Mouse (Mus musculus) hindbrain, embryonic 11.5 days (tissue): ENCODE measurements at regions not wholly inside any gene's neighbourhood (a gene's known extent, or its start where the extent isn't known, plus 50 kb on each side); places are given as distances from the start of the nearest gene placed in this dataset.

Source experiments
- ATAC-seq: fragments of 200-750 bp; cut with Nextera tagmentation; 2 replicates; pipeline ENCODE4 v1.8.0; 2017; ENCODE audit warnings: mild to moderate bottlenecking, moderate TSS enrichment, moderate library complexity; ENCODE audit not compliant: low FRiP score
- DNase-seq: peaks from one replicate; pipeline ENCODE4 v3.0.0-alpha.2; 2015; ENCODE audit warnings: low spot score
- H3K27ac ChIP-seq: fragments of 300-500 bp; sonication (generic); 2 replicates; pipeline ENCODE4 v1.5.1; 2014; ENCODE audit warnings: mild to moderate bottlenecking, low read depth, low read length
- H3K27me3 ChIP-seq: fragments of 300-500 bp; sonication (generic); 2 replicates; pipeline ENCODE4 v1.6.1; 2014; ENCODE audit warnings: mild to moderate bottlenecking, low read length, moderate library complexity, mixed read lengths; ENCODE audit not compliant: control insufficient read depth, insufficient read depth
- H3K36me3 ChIP-seq: fragments of 300-500 bp; sonication (generic); 2 replicates; pipeline ENCODE4 v1.6.1; 2014; ENCODE audit warnings: mild to moderate bottlenecking, low read length, moderate library complexity, mixed read lengths; ENCODE audit not compliant: control insufficient read depth, insufficient read depth
- H3K4me1 ChIP-seq: fragments of 300-500 bp; sonication (generic); replicated peaks from 2 replicates; pipeline ENCODE4 v1.6.1; 2014; ENCODE audit warnings: low read length, mixed read lengths; ENCODE audit not compliant: control insufficient read depth, insufficient read depth
- H3K4me2 ChIP-seq: fragments of 300-500 bp; sonication (generic); replicated peaks from 2 replicates; pipeline ENCODE4 v1.6.1; 2014; ENCODE audit warnings: mild to moderate bottlenecking, low read depth, low read length
- H3K4me3 ChIP-seq: fragments of 300-500 bp; sonication (generic); 2 replicates; pipeline ENCODE4 v1.5.1; 2014; ENCODE audit warnings: low read depth, low read length
- H3K9ac ChIP-seq: fragments of 300-500 bp; sonication (generic); 2 replicates; pipeline ENCODE4 v1.6.1; 2014; ENCODE audit warnings: low read depth, low read length
- H3K9me3 ChIP-seq: fragments of 300-500 bp; sonication (generic); 2 replicates; pipeline ENCODE4 v1.6.1; 2016; ENCODE audit warnings: low read length; ENCODE audit not compliant: control insufficient read depth
- WGBS: fragments of 180-500 bp; shearing (Covaris S2); extraction: QIAGEN DNeasy Blood & Tissue Kit; methylation state at CpG from one replicate; pipeline ENCODE4 v1.1.7; 2014; 5-methylcytosine and 5-hydroxymethylcytosine counted together

- Histone ChIP-seq H3K4me1 (no peaks in the 10 kb centered on the region), H3K36me3 (no peaks in the 10 kb centered on the region), H3K27ac (no peak overlapping the region), H3K9ac (no peak overlapping the region), H3K9me3 (no peaks in the 10 kb centered on the region), H3K4me2 (no peak overlapping the region), H3K27me3 (no peaks in the 10 kb centered on the region), H3K4me3 (no peak overlapping the region)
- DNase-seq (no peak), ATAC-seq (no peak)
- 85% methylated on average over 8 of the region's 8 CpGs for WGBS
Measured at GRCm38 (mm10) chr1:154981687-154982086, 97.4 kb upstream of the Cacna1e start.

GRCm38 (mm10) chr1:154975732-154976131 lies 91.4 kb upstream of the Cacna1e start:
- no peaks in the 10 kb centered on the region for H3K27me3 ChIP-seq
- no peak overlapping the region for H3K4me3 ChIP-seq
- no peak overlapping the region for H3K27ac ChIP-seq
- ATAC-seq: no peak
- no peak for DNase-seq
- H3K36me3 ChIP-seq: no peaks in the 10 kb centered on the region
- H3K9me3 ChIP-seq: no peaks in the 10 kb centered on the region
- no peak overlapping the region for H3K9ac ChIP-seq
- H3K4me1 ChIP-seq: no peaks in the 10 kb centered on the region
- WGBS: 90% methylated on average over 4 of the region's 4 CpGs
- no peak overlapping the region for H3K4me2 ChIP-seq

GRCm38 (mm10) chr1:154961271-154961670 lies 77.0 kb upstream of the Cacna1e start:
- Histone ChIP-seq H3K36me3 (no peaks in the 10 kb centered on the region), H3K9me3 (no peaks in the 10 kb centered on the region), H3K4me2 (no peak overlapping the region), H3K27me3 (no peaks in the 10 kb centered on the region), H3K4me1 (no peaks in the 10 kb centered on the region), H3K27ac (no peak overlapping the region), H3K9ac (no peak overlapping the region), H3K4me3 (no peak overlapping the region)
- DNase-seq (no peak), ATAC-seq (no peak)
- 85% methylated on average over 4 of the region's 4 CpGs for WGBS

- no peak for ATAC-seq
Measured at GRCm38 (mm10) chr1:154956625-154957031, 72.3 kb upstream of the Cacna1e start.

GRCm38 (mm10) chr1:154952679-154953078 lies 68.4 kb upstream of the Cacna1e start:
- Histone ChIP-seq H3K9ac (no peak overlapping the region), H3K36me3 (no peaks in the 10 kb centered on the region), H3K27me3 (no peaks in the 10 kb centered on the region), H3K9me3 (no peaks in the 10 kb centered on the region), H3K4me3 (no peak overlapping the region), H3K4me2 (no peak overlapping the region), H3K27ac (no peak overlapping the region), H3K4me1 (no peaks in the 10 kb centered on the region)
- DNase-seq (no peak), ATAC-seq (no peak)
- 79% methylated on average over 2 of the region's 2 CpGs for WGBS

More at GRCm38 (mm10) chr1:154956625-154957031, 72.3 kb upstream of the Cacna1e start:
- Histone ChIP-seq H3K4me1 (no peaks in the 10 kb centered on the region), H3K4me3 (no peak overlapping the region), H3K9me3 (no peaks in the 10 kb centered on the region), H3K4me2 (no peak overlapping the region), H3K27ac (no peak overlapping the region), H3K36me3 (no peaks in the 10 kb centered on the region), H3K9ac (no peak overlapping the region), H3K27me3 (no peaks in the 10 kb centered on the region)
- DNase-seq: no peak
- whole genome bisulfite sequencing: 78% methylated on average over 5 of the region's 5 CpGs
